Mouse (Mus musculus): Measurements from ENCODE around the gene Gpc2.

The Gpc2 gene

GRCm38 (mm10) chr5:138279585-138280424, at the start of gene Gpc2, which contains the start of the genes Gm43720 and Stag3:
Gene Gpc2, minus strand, starts transcription at chr5:138280005.
Gene Gm43720, minus strand, starts transcription at chr5:138279958.
Gene Stag3, plus strand, starts transcription at chr5:138280240.
- DNase-seq (ENCODE audit: low spot score), result no peak

GRCm38 (mm10) chr5:138312795-138313194, 33.0 kb upstream of the Gpc2 start:
- no peak for DNase-seq (ENCODE audit: low spot score)

GRCm38 (mm10) chr5:138299613-138300012, 19.8 kb upstream of the Gpc2 start:
- DNase-seq (ENCODE audit: low spot score), result no peak

- DNase-seq (ENCODE audit: low spot score), result no peak
These were observed 14.4 kb upstream of the Gpc2 start for GRCm38 (mm10) chr5:138294158-138294557.

- no peak for DNase-seq (ENCODE audit: low spot score)
These were observed 11.8 kb upstream of the Gpc2 start for GRCm38 (mm10) chr5:138291638-138292037.

- DNase-seq (ENCODE audit: low spot score), result no peak
These were observed 8.1 kb upstream of the Gpc2 start for GRCm38 (mm10) chr5:138287861-138288260.

- no peak for DNase-seq (ENCODE audit: low spot score)
These were observed 3.7 kb upstream of the Gpc2 start for GRCm38 (mm10) chr5:138283540-138283939.

- no peak for DNase-seq (ENCODE audit: low spot score)
These were observed 2.0 kb upstream of the Gpc2 start for GRCm38 (mm10) chr5:138281798-138282197.

- DNase-seq (ENCODE audit: low spot score), result no peak
These were observed 1.0 kb upstream of the Gpc2 start for GRCm38 (mm10) chr5:138280829-138281228.

- DNase-seq (ENCODE audit: low spot score), result no peak
These were observed 592 bp upstream of the Gpc2 start for GRCm38 (mm10) chr5:138280425-138280768.

- DNase-seq (ENCODE audit: low spot score), result no peak
These were observed 1.8 kb downstream of the Gpc2 start for GRCm38 (mm10) chr5:138277994-138278393.

GRCm38 (mm10) chr5:138275216-138276050, 4.4 kb downstream of the Gpc2 start:
- no peak for DNase-seq (ENCODE audit: low spot score)

- DNase-seq (ENCODE audit: low spot score), result no peak
These were observed 5.6 kb downstream of the Gpc2 start for GRCm38 (mm10) chr5:138274186-138274585.

GRCm38 (mm10) chr5:138272409-138272923, 7.3 kb downstream of the Gpc2 start, which contains the start of gene Gal3st4:
Gene Gal3st4, minus strand, starts transcription at chr5:138272840.
- no peak for DNase-seq (ENCODE audit: low spot score)

GRCm38 (mm10) chr5:138271232-138271631, 8.6 kb downstream of the Gpc2 start:
- DNase-seq (ENCODE audit: low spot score), result no peak

GRCm38 (mm10) chr5:138268980-138269379, 10.8 kb downstream of the Gpc2 start:
- no peak for DNase-seq (ENCODE audit: low spot score)

GRCm38 (mm10) chr5:138267114-138267513, 12.7 kb downstream of the Gpc2 start:
- DNase-seq (ENCODE audit: low spot score), result no peak

GRCm38 (mm10) chr5:138265712-138266111, 14.1 kb downstream of the Gpc2 start:
- DNase-seq (ENCODE audit: low spot score), result no peak

GRCm38 (mm10) chr5:138264207-138264578, 15.6 kb downstream of the Gpc2 start:
- no peak for DNase-seq (ENCODE audit: low spot score)

GRCm38 (mm10) chr5:138263260-138264206, 16.3 kb downstream of the Gpc2 start, which contains the start of gene BC037034:
Gene BC037034, minus strand, starts transcription at chr5:138264033.
- DNase-seq (ENCODE audit: low spot score), result peak; percentile 97

GRCm38 (mm10) chr5:138262582-138263240, 17.1 kb downstream of the Gpc2 start:
- no peak for DNase-seq (ENCODE audit: low spot score)
